Mouse (Mus musculus): ENCODE results near the gene Shb. TPM values are rescaled to one million over a fixed set of nuclear protein-coding genes. Genes with fewer than 3 reads are reported as not detected.

Shb gene
- polyA plus RNA-seq, 1 experiment from 2014 or later = 4.9 TPM

DNA sequence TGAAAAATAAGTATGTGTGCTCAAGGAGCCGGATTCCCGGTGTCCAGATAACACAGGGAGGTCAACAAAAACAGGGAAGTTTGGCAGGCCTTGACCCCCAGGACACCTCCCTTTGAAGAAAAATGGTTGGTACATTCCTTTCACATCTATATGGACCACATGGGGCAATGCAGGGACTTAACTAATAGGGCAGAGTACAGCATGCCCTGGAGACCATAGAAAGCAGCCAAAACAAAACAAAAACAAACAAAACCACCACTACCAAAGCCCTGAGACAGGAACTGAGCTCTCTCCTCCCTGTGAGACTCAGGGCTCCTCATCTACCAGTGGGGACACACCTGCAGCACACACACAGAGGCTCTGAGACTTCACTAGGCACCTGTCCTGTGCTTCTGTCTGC, 18.9 kb downstream of the Shb start:
- no peak overlapping the region for H3K4me3 ChIP-seq
- H3K4me1 ChIP-seq = peaks cover 42% of the 10 kb centered on the region
- peaks cover 69% of the 10 kb centered on the region for H3K27me3 ChIP-seq
- no peak overlapping the region for H3K27ac ChIP-seq (replicated peaks)
- no peak for ATAC-seq (ENCODE audit: low FRiP score, low read depth)
- H3K36me3 ChIP-seq = no peaks in the 10 kb centered on the region
- H3K9me3 ChIP-seq = no peaks in the 10 kb centered on the region
- H3K4me2 ChIP-seq (replicated peaks) = peak overlapping the region; percentile 46
- 72% methylated on average over 2 of the region's 2 CpGs for WGBS
- H3K9ac ChIP-seq (replicated peaks) = no peak overlapping the region

DNA sequence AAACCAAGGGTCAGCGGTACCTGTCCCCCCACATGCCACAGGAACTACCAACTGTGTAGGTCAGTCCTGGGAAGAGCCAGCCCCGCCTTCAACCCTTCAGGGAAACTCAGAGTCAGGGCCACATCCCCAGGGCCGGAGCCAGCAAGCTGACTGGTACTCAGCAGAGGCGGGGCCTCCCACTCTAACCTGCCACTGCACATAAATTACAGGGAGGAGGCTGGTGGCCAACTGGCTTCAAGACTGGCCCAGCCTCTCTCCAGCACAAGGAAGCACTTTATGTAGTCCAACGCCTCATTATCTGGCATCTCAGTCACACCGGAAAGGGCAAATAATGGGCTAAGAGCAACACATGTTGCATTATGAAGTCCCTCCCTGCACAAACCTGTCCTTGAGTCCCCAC, 22.1 kb downstream of the Shb start:
- H3K4me2 ChIP-seq (replicated peaks) = no peak overlapping the region
- H3K36me3 ChIP-seq = no peaks in the 10 kb centered on the region
- H3K4me1 ChIP-seq = peaks cover 61% of the 10 kb centered on the region
- no peaks in the 10 kb centered on the region for H3K9me3 ChIP-seq
- 62% methylated on average over 6 of the region's 6 CpGs for WGBS
- no peak overlapping the region for H3K4me3 ChIP-seq
- no peak overlapping the region for H3K9ac ChIP-seq (replicated peaks)
- peaks cover 52% of the 10 kb centered on the region for H3K27me3 ChIP-seq
- H3K27ac ChIP-seq (replicated peaks) = no peak overlapping the region
- ATAC-seq (ENCODE audit: low FRiP score, low read depth) = no peak

GRCm38 (mm10) chr4:45509416-45509815, 22.9 kb downstream of the Shb start:
- 87% methylated on average over 4 of the region's 4 CpGs for WGBS
- Histone ChIP-seq H3K4me1 (peaks cover 56% of the 10 kb centered on the region), H3K27ac (replicated peaks) (no peak overlapping the region), H3K36me3 (no peaks in the 10 kb centered on the region), H3K9ac (replicated peaks) (no peak overlapping the region), H3K9me3 (no peaks in the 10 kb centered on the region), H3K4me3 (no peak overlapping the region), H3K27me3 (peaks cover 44% of the 10 kb centered on the region), H3K4me2 (replicated peaks) (no peak overlapping the region)
- no peak for ATAC-seq (ENCODE audit: low FRiP score, low read depth)

DNA sequence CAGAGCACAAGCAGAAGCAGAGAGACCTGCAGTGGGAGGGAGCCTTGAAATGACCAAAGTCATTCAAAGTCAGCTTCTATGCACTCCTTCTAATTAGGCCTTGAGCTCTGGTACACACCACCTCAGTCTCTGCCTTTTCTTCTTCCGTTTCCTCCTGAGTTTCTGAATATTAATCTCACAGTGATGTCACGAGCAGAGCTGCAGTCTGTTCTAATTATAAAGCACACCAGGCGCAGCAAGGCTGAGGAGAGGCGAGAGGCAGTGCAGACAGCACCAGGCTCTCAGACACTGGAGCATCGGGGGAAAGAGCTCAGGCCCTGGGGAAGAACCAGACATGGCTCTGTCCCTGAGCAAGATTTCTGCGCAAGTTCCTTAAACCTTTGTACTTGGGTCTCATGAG, 23.8 kb downstream of the Shb start:
- H3K27me3 ChIP-seq = peaks cover 36% of the 10 kb centered on the region
- H3K36me3 ChIP-seq = no peaks in the 10 kb centered on the region
- H3K27ac ChIP-seq (replicated peaks) = no peak overlapping the region; the same call in 1 of the 2 replicates
- peaks cover 53% of the 10 kb centered on the region for H3K4me1 ChIP-seq
- H3K9ac ChIP-seq (replicated peaks) = no peak overlapping the region
- H3K4me3 ChIP-seq = no peak overlapping the region
- WGBS = 41% methylated on average over 6 of the region's 6 CpGs
- no peak for ATAC-seq (ENCODE audit: low FRiP score, low read depth)
- H3K9me3 ChIP-seq = no peaks in the 10 kb centered on the region
- H3K4me2 ChIP-seq (replicated peaks) = no peak overlapping the region

- ATAC-seq (ENCODE audit: low FRiP score, low read depth) = no peak
These were observed 24.8 kb downstream of the Shb start for GRCm38 (mm10) chr4:45507476-45507875.

GRCm38 (mm10) chr4:45507039-45507438, 25.2 kb downstream of the Shb start:
- H3K9me3 ChIP-seq = no peaks in the 10 kb centered on the region
- ATAC-seq (ENCODE audit: low FRiP score, low read depth) = no peak
- H3K36me3 ChIP-seq = no peaks in the 10 kb centered on the region
- no peak overlapping the region for H3K4me3 ChIP-seq
- H3K27me3 ChIP-seq = peaks cover 28% of the 10 kb centered on the region
- H3K4me1 ChIP-seq = peaks cover 45% of the 10 kb centered on the region
- H3K4me2 ChIP-seq (replicated peaks) = no peak overlapping the region
- 60% methylated on average over 9 of the region's 9 CpGs for WGBS
- no peak overlapping the region for H3K9ac ChIP-seq (replicated peaks)
- H3K27ac ChIP-seq (replicated peaks) = no peak overlapping the region

More at GRCm38 (mm10) chr4:45507476-45507875, 24.8 kb downstream of the Shb start:
- Histone ChIP-seq H3K36me3 (no peaks in the 10 kb centered on the region), H3K9me3 (no peaks in the 10 kb centered on the region), H3K27me3 (peaks cover 31% of the 10 kb centered on the region), H3K9ac (replicated peaks) (no peak overlapping the region), H3K4me2 (replicated peaks) (no peak overlapping the region), H3K4me3 (no peak overlapping the region), H3K4me1 (peaks cover 45% of the 10 kb centered on the region), H3K27ac (replicated peaks) (no peak overlapping the region)
- WGBS = 65% methylated on average over 1 of the region's 1 CpGs

DNA sequence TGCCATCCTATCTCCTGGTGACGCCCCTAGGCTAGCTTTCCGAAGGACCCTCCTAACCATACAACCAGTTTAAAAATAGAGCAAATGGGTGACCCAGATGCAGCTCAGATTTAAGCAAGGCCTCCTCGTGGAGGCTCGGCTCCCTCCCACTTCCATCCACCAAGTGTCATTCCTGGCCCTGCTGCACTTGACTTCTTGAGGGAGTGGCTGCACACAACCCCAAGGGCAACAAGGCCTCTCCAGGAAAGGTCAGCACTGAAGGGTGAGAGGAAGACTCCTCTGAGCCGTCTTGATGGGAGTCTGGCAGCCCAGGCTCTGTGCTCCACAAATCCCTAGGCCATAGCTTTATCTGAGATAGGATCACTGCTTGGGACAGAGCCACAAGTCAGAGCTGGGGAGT, 25.7 kb downstream of the Shb start:
- Histone ChIP-seq H3K27me3 (peaks cover 26% of the 10 kb centered on the region), H3K27ac (replicated peaks) (no peak overlapping the region), H3K4me3 (no peak overlapping the region), H3K9me3 (no peaks in the 10 kb centered on the region), H3K4me2 (replicated peaks) (no peak overlapping the region), H3K36me3 (no peaks in the 10 kb centered on the region), H3K9ac (replicated peaks) (no peak overlapping the region), H3K4me1 (peaks cover 45% of the 10 kb centered on the region)
- no peak for ATAC-seq (ENCODE audit: low FRiP score, low read depth)
- 61% methylated on average over 5 of the region's 5 CpGs for WGBS

DNA sequence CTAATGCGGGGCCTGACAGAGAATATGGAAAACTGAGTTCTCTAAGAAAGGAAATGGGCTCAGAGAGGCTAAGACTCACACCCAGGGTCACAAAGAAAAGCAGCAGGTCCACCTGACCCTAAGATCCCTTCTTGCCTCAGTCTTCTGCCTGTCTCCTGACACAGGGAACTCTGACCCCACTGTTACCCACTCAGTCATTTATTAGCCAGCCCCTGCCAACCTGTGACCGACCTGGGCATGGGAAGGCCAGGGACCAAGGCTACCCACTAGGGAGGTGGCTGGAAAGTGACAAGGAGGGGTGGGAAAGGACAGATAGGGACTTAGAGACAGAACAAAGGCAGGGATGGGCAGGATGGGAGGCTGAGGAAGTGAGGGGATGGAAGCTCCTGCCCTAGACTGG, 26.6 kb downstream of the Shb start:
- Histone ChIP-seq H3K4me2 (replicated peaks) (no peak overlapping the region), H3K36me3 (no peaks in the 10 kb centered on the region), H3K27ac (replicated peaks) (no peak overlapping the region), H3K9ac (replicated peaks) (no peak overlapping the region), H3K27me3 (peaks cover 22% of the 10 kb centered on the region), H3K4me1 (peaks cover 45% of the 10 kb centered on the region), H3K9me3 (no peaks in the 10 kb centered on the region), H3K4me3 (no peak overlapping the region)
- no peak for ATAC-seq (ENCODE audit: low FRiP score, low read depth)
- WGBS = 88% methylated on average over 2 of the region's 2 CpGs

DNA sequence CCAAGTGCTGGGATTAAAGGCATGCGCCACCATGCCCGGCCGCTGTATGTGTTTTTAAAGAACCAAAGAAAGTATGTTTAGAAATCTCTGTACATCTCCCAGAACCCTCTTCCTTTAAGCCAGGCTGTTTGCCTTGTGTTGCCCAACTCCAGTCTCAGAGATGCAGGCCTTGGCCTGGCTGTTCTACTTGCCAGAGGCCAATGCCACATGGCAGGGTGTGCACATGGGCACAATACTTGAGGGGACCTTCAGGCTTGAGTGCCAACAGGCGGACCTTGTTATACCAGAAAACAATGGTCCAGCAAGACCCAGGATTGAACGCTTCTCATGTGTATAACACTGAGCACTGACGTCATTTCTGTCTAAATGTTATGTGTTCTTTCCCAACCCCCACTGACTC, 27.1 kb downstream of the Shb start:
- WGBS = 90% methylated on average over 6 of the region's 6 CpGs
- H3K36me3 ChIP-seq = no peaks in the 10 kb centered on the region
- no peak for ATAC-seq (ENCODE audit: low FRiP score, low read depth)
- H3K27ac ChIP-seq (replicated peaks) = no peak overlapping the region
- no peak overlapping the region for H3K9ac ChIP-seq (replicated peaks)
- peaks cover 22% of the 10 kb centered on the region for H3K27me3 ChIP-seq
- no peak overlapping the region for H3K4me2 ChIP-seq (replicated peaks)
- peaks cover 44% of the 10 kb centered on the region for H3K4me1 ChIP-seq
- no peaks in the 10 kb centered on the region for H3K9me3 ChIP-seq
- no peak overlapping the region for H3K4me3 ChIP-seq

GRCm38 (mm10) chr4:45503816-45504215, 28.5 kb downstream of the Shb start:
- H3K4me2 ChIP-seq (replicated peaks) = no peak overlapping the region
- ATAC-seq (ENCODE audit: low FRiP score, low read depth) = no peak
- WGBS = 63% methylated on average over 3 of the region's 3 CpGs
- no peak overlapping the region for H3K9ac ChIP-seq (replicated peaks)
- no peak overlapping the region for H3K27ac ChIP-seq (replicated peaks)
- H3K9me3 ChIP-seq = no peaks in the 10 kb centered on the region
- H3K4me1 ChIP-seq = peaks cover 51% of the 10 kb centered on the region
- H3K27me3 ChIP-seq = peaks cover 16% of the 10 kb centered on the region
- H3K36me3 ChIP-seq = no peaks in the 10 kb centered on the region
- H3K4me3 ChIP-seq = no peak overlapping the region

- Histone ChIP-seq H3K9me3 (no peaks in the 10 kb centered on the region), H3K27me3 (peaks cover 17% of the 10 kb centered on the region), H3K9ac (replicated peaks) (no peak overlapping the region), H3K4me2 (replicated peaks) (no peak overlapping the region), H3K4me3 (no peak overlapping the region), H3K36me3 (no peaks in the 10 kb centered on the region), H3K4me1 (peaks cover 51% of the 10 kb centered on the region), H3K27ac (replicated peaks) (no peak overlapping the region)
- WGBS = 90% methylated on average over 6 of the region's 6 CpGs
- ATAC-seq (ENCODE audit: low FRiP score, low read depth) = no peak
These were observed 28.9 kb downstream of the Shb start for GRCm38 (mm10) chr4:45503380-45503779.

DNA sequence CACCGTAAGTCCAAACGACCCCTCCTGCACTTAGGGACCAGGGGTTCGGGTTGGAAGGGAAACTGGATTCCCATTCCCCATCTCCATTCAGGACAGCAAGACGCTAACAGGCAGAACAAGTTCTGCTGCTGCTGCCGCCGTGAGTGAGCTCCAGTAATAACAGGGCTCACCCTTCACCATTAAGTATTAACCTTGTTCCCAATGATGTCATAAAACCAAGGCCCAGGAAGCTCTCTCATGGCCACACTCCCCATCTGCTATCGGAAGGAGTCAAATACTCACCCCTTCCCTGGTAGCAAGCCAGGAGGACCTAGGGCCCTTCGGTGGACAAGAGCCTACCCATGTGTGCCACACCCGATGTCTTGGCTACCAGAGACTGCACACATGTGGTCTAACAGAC, 30.3 kb downstream of the Shb start:
- Histone ChIP-seq H3K27ac (replicated peaks) (no peak overlapping the region), H3K4me1 (peaks cover 51% of the 10 kb centered on the region), H3K27me3 (peaks cover 20% of the 10 kb centered on the region), H3K4me3 (no peak overlapping the region), H3K4me2 (replicated peaks) (no peak overlapping the region), H3K36me3 (no peaks in the 10 kb centered on the region), H3K9me3 (no peaks in the 10 kb centered on the region), H3K9ac (replicated peaks) (no peak overlapping the region)
- 87% methylated on average over 9 of the region's 9 CpGs for WGBS
- ATAC-seq (ENCODE audit: low FRiP score, low read depth) = no peak

DNA sequence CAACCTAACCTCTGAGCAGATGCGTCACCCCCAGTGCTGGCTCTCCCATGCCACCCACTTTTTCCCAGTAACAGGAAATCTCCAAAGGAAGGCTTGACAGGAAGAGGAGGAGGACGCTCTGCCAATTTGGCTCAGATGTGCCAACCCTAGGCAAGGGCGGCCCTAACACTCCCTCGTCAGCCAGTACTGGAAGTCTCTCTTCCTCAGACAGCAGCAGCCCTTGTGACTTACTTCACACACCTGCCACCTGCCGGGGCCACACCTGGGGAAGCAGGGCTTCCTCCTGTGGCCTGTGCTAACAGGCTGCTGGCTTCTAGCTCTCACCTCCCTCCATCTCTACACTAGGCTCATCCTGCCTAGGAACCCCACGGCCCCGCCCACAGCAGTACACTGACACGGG, 31.9 kb downstream of the Shb start:
- ATAC-seq (ENCODE audit: low FRiP score, low read depth) = no peak
- Histone ChIP-seq H3K4me1 (peaks cover 46% of the 10 kb centered on the region), H3K27ac (replicated peaks) (no peak overlapping the region), H3K36me3 (no peaks in the 10 kb centered on the region), H3K9me3 (no peaks in the 10 kb centered on the region), H3K4me2 (replicated peaks) (no peak overlapping the region), H3K4me3 (no peak overlapping the region), H3K9ac (replicated peaks) (no peak overlapping the region), H3K27me3 (peaks cover 29% of the 10 kb centered on the region)
- 79% methylated on average over 8 of the region's 8 CpGs for WGBS

All from midbrain, embryonic 12.5 days (tissue).